Mouse (Mus musculus) heart, embryonic 11.5 days (tissue): ENCODE data around the gene Clec11a. TPM values are rescaled to one million over a fixed set of nuclear protein-coding genes. Genes with fewer than 3 reads are reported as not detected.

ENCODE experiments used
- ATAC-seq: fragments of 200-750 bp; cut with Nextera tagmentation; replicated peaks from 2 replicates; pipeline ENCODE4 v1.8.0; 2017; ENCODE audit warnings: moderate library complexity; ENCODE audit not compliant: insufficient number of reproducible peaks, low FRiP score, low TSS enrichment
- H3K27ac ChIP-seq: fragments of 300-500 bp; sonication (generic); 2 replicates; pipeline ENCODE4 v1.5.1; 2014; ENCODE audit warnings: mild to moderate bottlenecking, low read depth, low read length
- H3K27me3 ChIP-seq: fragments of 300-500 bp; sonication (generic); 2 replicates; pipeline ENCODE4 v1.6.1; 2014; ENCODE audit warnings: mild to moderate bottlenecking, low read length, mixed read lengths; ENCODE audit not compliant: control insufficient read depth, insufficient read depth
- H3K36me3 ChIP-seq: fragments of 300-500 bp; sonication (generic); 2 replicates; pipeline ENCODE4 v1.6.1; 2014; ENCODE audit warnings: mild to moderate bottlenecking, low read length, moderate library complexity, mixed read lengths; ENCODE audit not compliant: control insufficient read depth, insufficient read depth
- H3K4me1 ChIP-seq: fragments of 300-500 bp; sonication (generic); 2 replicates; pipeline ENCODE4 v1.6.1; 2014; ENCODE audit warnings: low read length; ENCODE audit not compliant: control insufficient read depth, insufficient read depth
- H3K4me2 ChIP-seq: fragments of 300-500 bp; sonication (generic); 2 replicates; pipeline ENCODE4 v1.6.1; 2014; ENCODE audit warnings: mild to moderate bottlenecking, moderate library complexity
- H3K4me3 ChIP-seq: fragments of 300-500 bp; sonication (generic); 2 replicates; pipeline ENCODE4 v1.5.1; 2014; ENCODE audit warnings: low read depth, low read length
- H3K9ac ChIP-seq: fragments of 300-500 bp; sonication (generic); 2 replicates; pipeline ENCODE4 v1.6.1; 2014; ENCODE audit warnings: mild to moderate bottlenecking, low read depth, low read length, moderate library complexity
- H3K9me3 ChIP-seq: fragments of 300-500 bp; sonication (generic); replicated peaks from 2 replicates; pipeline ENCODE4 v1.6.1; 2016; ENCODE audit warnings: low read length; ENCODE audit not compliant: control insufficient read depth
- WGBS: fragments of 180-500 bp; shearing (Covaris S2); extraction: QIAGEN DNeasy Blood & Tissue Kit; methylation state at CpG from one replicate; pipeline ENCODE4 v1.1.7; 2014; ENCODE audit not compliant: insufficient replicate concordance; 5-methylcytosine and 5-hydroxymethylcytosine counted together
- polyA plus RNA-seq: library from polyadenylated mRNA; unstranded; fragments of >200 nt; fragmentation: Nextera tagmentation; extraction: Ambion mirVana; gene quantifications from 2 replicates; pipeline ENCODE4 v1.2.1, GENCODE M21; 2014

Clec11a gene
- 0.65 and 0.84 TPM in 2 replicates for polyA plus RNA-seq

GRCm38 (mm10) chr7:44306516-44307240 lies at the start of gene Clec11a:
Gene Clec11a (minus strand): TSS chr7:44306902.
- Histone ChIP-seq H3K9me3 (no peaks in the 10 kb centered on the region), H3K36me3 (no peaks in the 10 kb centered on the region), H3K4me2 (peak within 1 kb of the TSS; percentile 86), H3K27me3 (peaks cover 47% of the 10 kb centered on the region), H3K9ac (no peak within 1 kb of the TSS), H3K4me3 (peak within 1 kb of the TSS; percentile 68), H3K4me1 (peaks cover 20% of the 10 kb centered on the region), H3K27ac (no peak within 1 kb of the TSS)
- 62% methylated on average over 6 of the region's 6 CpGs for WGBS
- no peak for ATAC-seq

GRCm38 (mm10) chr7:44355411-44355810 lies 48.7 kb upstream of the Clec11a start:
- Histone ChIP-seq H3K9ac (no peak overlapping the region), H3K4me2 (no peak overlapping the region), H3K4me3 (no peak overlapping the region), H3K27me3 (peaks cover 82% of the 10 kb centered on the region), H3K4me1 (peaks cover 29% of the 10 kb centered on the region), H3K27ac (no peak overlapping the region), H3K36me3 (no peaks in the 10 kb centered on the region), H3K9me3 (no peaks in the 10 kb centered on the region)
- 73% methylated on average over 6 of the region's 6 CpGs for WGBS
- no peak for ATAC-seq

- Histone ChIP-seq H3K27me3 (peaks cover 86% of the 10 kb centered on the region), H3K4me1 (peaks cover 24% of the 10 kb centered on the region), H3K27ac (no peak overlapping the region), H3K9me3 (no peaks in the 10 kb centered on the region), H3K4me2 (peak overlapping the region; percentile 53), H3K9ac (peak overlapping the region; percentile 28; the same call in 1 of the 2 replicates), H3K4me3 (peak overlapping the region; percentile 22), H3K36me3 (no peaks in the 10 kb centered on the region)
- ATAC-seq, result no peak
- WGBS, result 2% methylated on average over 35 of the region's 35 CpGs
Observed at GRCm38 (mm10) chr7:44353601-44354340, 47.1 kb upstream of the Clec11a start.

GRCm38 (mm10) chr7:44352750-44353600 lies 46.3 kb upstream of the Clec11a start:
- Histone ChIP-seq H3K27me3 (peaks cover 86% of the 10 kb centered on the region), H3K4me3 (peak overlapping the region; percentile 22), H3K36me3 (no peaks in the 10 kb centered on the region), H3K27ac (no peak overlapping the region), H3K4me2 (peak overlapping the region; percentile 53), H3K9ac (no peak overlapping the region), H3K4me1 (peaks cover 24% of the 10 kb centered on the region), H3K9me3 (no peaks in the 10 kb centered on the region)
- no peak for ATAC-seq
- 2% methylated on average over 65 of the region's 71 CpGs for WGBS

- peaks cover 18% of the 10 kb centered on the region for H3K4me1 ChIP-seq
- H3K36me3 ChIP-seq, result no peaks in the 10 kb centered on the region
- H3K4me2 ChIP-seq, result peak overlapping the region; percentile 53; the same call in 1 of the 2 replicates
- peak overlapping the region; percentile 22; the same call in 1 of the 2 replicates for H3K4me3 ChIP-seq
- H3K9ac ChIP-seq, result no peak overlapping the region
- WGBS, result 5% methylated on average over 71 of the region's 71 CpGs
- H3K27me3 ChIP-seq, result peaks cover 79% of the 10 kb centered on the region
- H3K27ac ChIP-seq, result no peak overlapping the region
- no peak for ATAC-seq
- no peaks in the 10 kb centered on the region for H3K9me3 ChIP-seq
Observed at GRCm38 (mm10) chr7:44351881-44352749, 45.4 kb upstream of the Clec11a start.

- peak overlapping the region; percentile 49 for H3K4me2 ChIP-seq
- H3K9me3 ChIP-seq, result no peaks in the 10 kb centered on the region
- peaks cover 71% of the 10 kb centered on the region for H3K27me3 ChIP-seq
- WGBS, result 6% methylated on average over 25 of the region's 25 CpGs
- no peak for ATAC-seq
- no peaks in the 10 kb centered on the region for H3K36me3 ChIP-seq
- peak overlapping the region; percentile 0; the same call in 1 of the 2 replicates for H3K9ac ChIP-seq
- peaks cover 12% of the 10 kb centered on the region for H3K4me1 ChIP-seq
- peak overlapping the region; percentile 25 for H3K4me3 ChIP-seq
- H3K27ac ChIP-seq, result no peak overlapping the region
Observed at GRCm38 (mm10) chr7:44350957-44351711, 44.4 kb upstream of the Clec11a start.

- 15% methylated on average over 3 of the region's 3 CpGs for WGBS
Observed at GRCm38 (mm10) chr7:44349043-44349442, 42.3 kb upstream of the Clec11a start.

More at GRCm38 (mm10) chr7:44349043-44349442, 42.3 kb upstream of the Clec11a start:
- H3K4me2 ChIP-seq, result no peak overlapping the region
- ATAC-seq, result no peak
- no peak overlapping the region for H3K9ac ChIP-seq
- H3K27ac ChIP-seq, result no peak overlapping the region
- no peak overlapping the region for H3K4me3 ChIP-seq
- H3K36me3 ChIP-seq, result no peaks in the 10 kb centered on the region
- H3K27me3 ChIP-seq, result peaks cover 63% of the 10 kb centered on the region
- no peaks in the 10 kb centered on the region for H3K9me3 ChIP-seq
- peaks cover 12% of the 10 kb centered on the region for H3K4me1 ChIP-seq
